Mouse (Mus musculus): ENCODE data around the gene Dio2.
A peak's percentile ranks its signal among the peaks of the same experiment; 100 is the strongest.

Gene Dio2

DNA sequence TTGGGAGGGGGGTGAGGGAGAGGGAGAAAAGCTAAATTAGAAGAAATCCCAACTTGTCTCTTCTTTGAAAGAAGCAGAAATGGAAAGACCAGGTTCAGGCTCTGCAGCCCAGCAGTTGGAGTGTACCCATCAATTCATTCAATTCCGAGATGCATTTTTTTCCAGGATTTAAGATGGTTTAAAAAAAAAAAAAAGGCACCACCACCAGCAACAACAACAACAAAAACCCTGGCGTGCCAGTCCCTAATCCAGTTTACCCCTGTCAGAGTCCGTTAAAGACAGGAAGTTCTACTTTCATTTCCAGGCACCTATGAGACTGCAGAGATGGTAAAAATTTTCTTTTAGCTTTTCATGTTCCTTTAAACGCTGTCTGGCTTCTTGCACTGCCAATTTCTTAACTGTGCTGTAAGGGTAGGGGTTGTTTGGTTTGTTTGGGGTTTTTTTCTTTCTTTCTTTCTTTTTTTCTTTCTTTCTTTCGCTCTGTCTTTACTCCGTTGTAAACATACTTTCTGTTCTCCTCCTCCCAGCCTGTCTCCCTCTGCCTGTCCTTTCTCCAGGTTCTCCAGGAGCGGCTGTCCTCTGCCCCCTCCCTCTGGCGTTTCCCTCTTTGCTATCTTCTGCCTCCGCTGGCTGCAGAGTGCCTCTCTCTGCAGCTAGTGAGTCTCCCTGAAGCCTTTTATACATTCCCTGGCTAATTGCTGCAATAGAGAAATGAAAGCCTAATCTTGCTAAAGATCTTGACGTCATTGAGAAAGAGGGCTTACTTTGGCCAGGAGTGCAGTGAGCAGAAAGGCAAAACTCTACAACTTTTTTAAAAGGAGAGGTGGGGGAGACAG, at the start of gene Dio2:
Gene Dio2, minus strand, starts transcription at position 51 of the 836 bp plus-strand sequence.
- peak; percentile 9 for DNase-seq (ENCODE audit: low spot score)

DNA sequence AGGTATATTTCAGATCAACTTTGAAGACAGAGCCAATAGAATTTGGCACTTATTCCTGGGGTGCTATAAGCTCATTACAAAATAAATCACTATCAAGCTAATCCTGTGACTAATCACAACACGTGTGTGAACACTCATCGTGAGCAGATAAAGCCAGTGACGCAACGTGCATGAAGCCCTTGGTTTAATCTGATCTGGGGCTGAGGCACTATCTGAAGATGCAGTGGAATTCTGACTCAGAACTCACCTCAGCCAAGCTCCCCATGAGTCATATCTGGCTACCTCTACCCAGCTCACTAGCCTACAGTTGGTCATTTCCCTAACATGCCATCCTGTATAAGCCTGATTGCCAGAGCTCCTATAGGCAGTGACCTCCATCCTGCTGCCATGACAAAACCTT, 43.2 kb upstream of the Dio2 start:
- DNase-seq (ENCODE audit: low spot score) = no peak

DNA sequence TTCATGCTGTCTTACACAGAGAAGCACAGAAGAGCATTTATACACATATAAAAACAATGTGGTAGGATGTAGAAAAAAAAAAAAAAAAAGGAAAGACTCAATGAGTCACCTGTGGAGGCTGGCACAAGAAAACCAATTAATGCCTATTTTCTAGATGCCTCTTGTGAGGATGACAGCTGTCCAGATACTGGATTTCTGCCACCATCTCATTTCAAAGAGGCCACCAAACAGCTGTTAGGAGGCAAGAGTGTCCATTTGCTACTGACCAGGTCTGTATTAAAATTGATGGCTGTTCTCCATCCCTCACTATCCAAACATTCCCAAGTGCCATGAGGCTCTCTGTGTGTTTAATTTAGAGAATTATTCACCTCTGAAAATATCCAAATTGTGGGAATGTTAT, 6.5 kb upstream of the Dio2 start:
- no peak for DNase-seq (ENCODE audit: low spot score)

GRCm38 (mm10) chr12:90743633-90744032, 5.4 kb upstream of the Dio2 start:
- DNase-seq (ENCODE audit: low spot score) = no peak

- DNase-seq (ENCODE audit: low spot score) = peak; percentile 78
These were observed 2.2 kb upstream of the Dio2 start for GRCm38 (mm10) chr12:90740468-90740867.

- DNase-seq (ENCODE audit: low spot score) = peak; percentile 9
These were observed 306 bp downstream of the Dio2 start for GRCm38 (mm10) chr12:90737932-90738331.

- DNase-seq (ENCODE audit: low spot score) = no peak
These were observed 2.8 kb downstream of the Dio2 start for GRCm38 (mm10) chr12:90735447-90735846.

- no peak for DNase-seq (ENCODE audit: low spot score)
These were observed 3.7 kb downstream of the Dio2 start for GRCm38 (mm10) chr12:90734503-90734902.

DNA sequence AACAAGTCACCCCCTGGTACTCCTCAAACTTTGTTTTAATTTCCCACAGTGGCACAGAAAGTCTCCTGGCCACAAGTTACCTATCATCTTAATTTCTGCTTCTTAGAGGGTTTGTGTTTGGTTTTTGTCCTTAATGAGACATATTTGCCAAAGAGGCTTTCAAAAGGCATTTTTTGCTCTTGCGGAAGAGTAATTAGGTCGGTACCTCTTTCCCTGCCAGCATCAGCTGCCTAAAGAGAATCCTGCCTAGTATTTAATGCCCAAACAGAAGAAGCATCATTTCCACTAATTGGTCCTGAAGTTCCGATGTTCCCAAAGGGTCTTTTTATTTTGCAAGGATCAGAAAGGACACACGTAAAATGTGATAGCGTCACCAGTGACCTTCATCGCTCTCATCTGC, 4.5 kb downstream of the Dio2 start:
- DNase-seq (ENCODE audit: low spot score) = no peak

GRCm38 (mm10) chr12:90729648-90730047, 8.6 kb downstream of the Dio2 start:
- DNase-seq (ENCODE audit: low spot score) = peak; percentile 38

DNA sequence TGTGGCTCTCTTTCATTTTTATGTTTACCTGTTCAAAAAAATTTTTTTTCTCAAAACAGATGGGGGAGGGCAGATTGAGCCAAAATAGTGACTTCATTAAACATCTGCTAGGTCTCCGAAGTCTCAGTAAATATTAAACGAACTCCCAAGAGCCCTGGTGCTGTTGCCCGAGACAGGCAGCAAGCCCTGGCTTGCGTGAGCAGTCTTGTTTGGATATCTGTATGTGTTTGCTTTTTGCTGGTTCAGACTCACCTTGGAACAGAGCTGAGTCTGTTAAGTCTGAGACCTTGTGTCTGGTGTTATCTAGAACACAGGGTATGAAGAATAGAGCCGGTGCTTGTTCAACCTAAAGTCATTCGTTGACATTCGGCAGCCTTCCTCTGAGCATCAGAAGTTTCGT, 13.1 kb downstream of the Dio2 start:
- DNase-seq (ENCODE audit: low spot score) = no peak

- DNase-seq (ENCODE audit: low spot score) = no peak
These were observed 13.6 kb downstream of the Dio2 start for GRCm38 (mm10) chr12:90724644-90725043.

GRCm38 (mm10) chr12:90694135-90694534, 44.1 kb downstream of the Dio2 start:
- DNase-seq (ENCODE audit: low spot score) = no peak

Measured in urinary bladder, postnatal 25 days (tissue).